Mouse (Mus musculus) gastrocnemius, adult 2 months (tissue): Measurements from ENCODE around the gene Astn1. TPM values are rescaled to one million over a fixed set of nuclear protein-coding genes. Genes with fewer than 3 reads are reported as not detected.

Experiments
- DNase-seq: peaks from one replicate; pipeline ENCODE4 v3.0.0; 2022
- H3K27ac ChIP-seq: fragments of 200-600 bp; 2 replicates; pipeline ENCODE4 v1.8.1; 2022; ENCODE audit warnings: mild to moderate bottlenecking
- H3K4me3 ChIP-seq: fragments of 200-600 bp; 2 replicates; pipeline ENCODE4 v1.8.1; 2022; ENCODE audit warnings: mild to moderate bottlenecking, moderate library complexity
- CTCF ChIP-seq: fragments of 200-600 bp; IDR thresholded peaks from 2 replicates; pipeline ENCODE4 v1.8.1; 2022; ENCODE audit warnings: antibody characterized with exemption, mild to moderate bottlenecking, moderate library complexity
- intact Hi-C: fragments of 180-260 bp; cut with DNase I; formaldehyde crosslinking; loops from one replicate; pipeline ENCODE4 v1.15.1; 2025
- total RNA-seq, 2 experiments: library from RNA; stranded (reverse); gene quantifications; 2 replicates each; pipeline ENCODE4 v1.2.3; 2021

Astn1 gene
- total RNA-seq, 2 experiments from 2014 or later, result 0.25 to 0.33 TPM

DNA sequence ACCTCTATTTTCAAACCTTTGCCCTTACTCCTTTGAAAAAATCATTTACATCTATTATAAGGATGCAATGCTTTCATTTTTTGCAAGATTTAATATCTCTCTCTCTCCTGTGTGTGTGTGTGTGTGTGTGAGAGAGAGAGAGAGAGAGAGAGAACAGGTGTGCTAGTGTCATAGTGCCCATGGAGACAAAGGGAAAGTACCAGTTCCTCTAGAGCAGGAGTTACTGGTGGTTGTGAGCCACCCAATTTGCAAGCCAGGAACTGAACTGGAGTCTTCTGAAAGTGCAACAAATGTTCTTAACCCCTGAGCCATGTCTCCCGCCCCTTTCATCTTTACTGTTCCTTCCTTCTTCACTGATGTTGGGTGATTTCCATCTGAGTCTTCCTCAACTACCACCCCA is 253.1 kb downstream of the Astn1 start:
- TF ChIP-seq CTCF, result no peak
- H3K4me3 ChIP-seq, result no peak overlapping the region
- no peak for DNase-seq
- intact Hi-C loops, result no loop called here
- H3K27ac ChIP-seq, result no peak overlapping the region

GRCm38 (mm10) chr1:158617943-158618342 is 255.9 kb downstream of the Astn1 start:
- Histone ChIP-seq H3K4me3 (no peak overlapping the region), H3K27ac (no peak overlapping the region)
- intact Hi-C loops, result no loop called here
- TF ChIP-seq CTCF, result no peak
- DNase-seq, result no peak

GRCm38 (mm10) chr1:158632935-158633334 is 270.9 kb downstream of the Astn1 start:
- intact Hi-C loops, result no loop called here
- Histone ChIP-seq H3K27ac (no peak overlapping the region), H3K4me3 (no peak overlapping the region)
- no peak for DNase-seq
- TF ChIP-seq CTCF, result no peak

- Histone ChIP-seq H3K4me3 (no peak overlapping the region), H3K27ac (no peak overlapping the region)
- DNase-seq, result no peak
- TF ChIP-seq CTCF, result no peak
- intact Hi-C loops, result no loop called here
Observed at GRCm38 (mm10) chr1:158633441-158633840, 271.4 kb downstream of the Astn1 start.

DNA sequence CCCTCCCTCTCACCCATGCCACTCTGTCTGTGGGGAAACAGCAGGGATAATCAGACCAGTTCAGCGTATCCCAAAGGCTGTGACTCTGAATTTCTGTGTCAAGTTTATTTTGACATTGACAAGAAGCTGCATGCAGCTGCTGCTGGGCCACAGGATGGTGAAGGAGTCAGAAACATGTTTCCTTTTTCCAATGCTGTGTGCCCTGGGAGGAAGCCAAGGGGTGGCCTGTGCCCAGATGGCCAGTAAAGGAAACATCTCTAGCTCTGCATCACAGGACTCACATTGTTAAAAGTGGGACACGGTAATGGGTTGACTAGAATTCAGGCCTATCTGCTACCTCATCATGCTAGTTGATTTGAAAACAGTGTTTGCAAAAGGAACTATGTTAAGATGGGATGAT is 279.2 kb downstream of the Astn1 start:
- H3K4me3 ChIP-seq, result no peak overlapping the region
- DNase-seq, result no peak
- TF ChIP-seq CTCF, result no peak
- no peak overlapping the region for H3K27ac ChIP-seq
- intact Hi-C loops, result no loop called here

DNA sequence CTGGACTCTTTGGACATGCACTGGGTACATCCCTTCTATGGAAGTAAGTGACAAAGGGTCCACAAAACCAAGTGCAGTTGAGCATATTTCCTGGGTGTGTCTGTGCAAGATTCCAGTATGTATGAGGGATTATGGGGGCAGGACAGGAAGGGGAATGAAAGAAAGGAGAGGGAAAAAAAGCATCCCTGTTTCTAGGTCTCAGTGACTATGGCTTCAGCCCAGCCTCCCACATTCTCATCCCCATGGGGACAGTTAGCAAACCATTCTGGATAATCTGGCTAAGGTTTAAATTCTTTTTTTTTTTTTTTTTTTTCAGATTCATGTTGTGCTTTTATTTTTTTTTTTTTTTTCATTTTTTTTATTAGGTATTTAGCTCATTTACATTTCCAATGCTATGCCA is 280.2 kb downstream of the Astn1 start:
- intact Hi-C loops, result no loop called here
- TF ChIP-seq CTCF, result no peak
- no peak overlapping the region for H3K27ac ChIP-seq
- DNase-seq, result no peak
- no peak overlapping the region for H3K4me3 ChIP-seq

DNA sequence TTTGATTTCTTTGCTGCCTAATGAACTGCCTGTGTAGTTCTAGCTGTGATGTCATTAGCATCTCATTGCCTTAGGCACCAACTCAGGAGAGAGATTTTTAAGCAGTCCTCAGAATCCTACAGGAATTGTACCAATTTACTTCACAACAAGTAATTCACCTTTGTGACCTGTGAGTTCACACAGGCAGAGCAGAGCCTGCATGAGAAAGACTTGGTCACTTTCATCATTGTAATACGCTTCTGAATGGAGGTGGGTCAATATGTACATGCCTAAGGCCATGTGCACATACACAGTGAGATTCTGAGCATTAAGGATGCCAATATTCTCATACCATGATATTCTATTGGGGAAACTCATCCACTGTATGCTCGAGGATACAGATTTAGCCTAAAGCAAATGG is 290.7 kb downstream of the Astn1 start:
- no peak overlapping the region for H3K4me3 ChIP-seq
- intact Hi-C loops, result loop anchor here (5.0 to 10.0 kb wide), 2 partner anchors 908 to 1100 kb away; no protein-coding TSS in a partner anchor
- H3K27ac ChIP-seq, result no peak overlapping the region
- no peak for DNase-seq
- no peak for TF ChIP-seq CTCF

DNA sequence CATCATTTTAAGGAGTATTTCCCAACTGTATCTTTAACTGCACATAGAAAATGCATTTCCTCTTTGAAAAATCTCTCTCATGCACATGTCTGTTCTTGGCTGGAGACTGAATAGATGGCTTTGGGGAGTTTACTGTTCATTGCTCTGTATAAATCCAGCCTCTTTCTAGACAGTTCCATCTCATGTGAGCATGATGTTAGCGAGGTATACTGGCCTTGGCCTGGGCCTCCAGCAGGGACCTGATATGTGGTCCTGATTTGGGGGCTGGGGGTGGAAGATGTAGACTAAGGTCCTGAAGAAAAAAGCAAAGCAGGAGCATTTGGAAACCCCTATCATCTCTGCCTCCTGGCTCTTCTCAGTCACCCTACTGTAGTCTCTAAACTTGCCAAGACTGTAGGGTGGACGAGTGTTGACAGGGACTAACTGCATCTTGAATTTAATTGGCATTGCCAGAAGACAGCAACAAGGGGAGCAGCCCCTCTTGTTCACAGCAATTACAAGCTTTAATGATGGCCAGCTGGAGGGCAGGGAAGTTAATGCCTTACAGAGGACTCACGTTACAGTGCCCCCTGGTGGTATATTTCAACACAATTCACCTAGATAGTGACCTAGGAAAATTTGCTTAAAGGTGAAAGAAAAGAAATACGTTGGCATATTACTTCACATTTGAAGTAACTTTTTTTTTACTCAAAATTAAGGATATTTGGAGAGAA is 291.9 kb downstream of the Astn1 start:
- H3K27ac ChIP-seq, result no peak overlapping the region
- no peak for DNase-seq
- intact Hi-C loops, result loop anchor here (5.0 to 10.0 kb wide), 2 partner anchors 909 to 1102 kb away; no protein-coding TSS in a partner anchor
- H3K4me3 ChIP-seq, result no peak overlapping the region
- peak; percentile 60 for TF ChIP-seq CTCF

- TF ChIP-seq CTCF, result peak; percentile 42
- intact Hi-C loops, result loop anchor here (5.0 to 10.0 kb wide), 2 partner anchors 910 to 1102 kb away; no protein-coding TSS in a partner anchor
- no peak overlapping the region for H3K4me3 ChIP-seq
Observed at GRCm38 (mm10) chr1:158654571-158655205, 292.6 kb downstream of the Astn1 start.

DNA sequence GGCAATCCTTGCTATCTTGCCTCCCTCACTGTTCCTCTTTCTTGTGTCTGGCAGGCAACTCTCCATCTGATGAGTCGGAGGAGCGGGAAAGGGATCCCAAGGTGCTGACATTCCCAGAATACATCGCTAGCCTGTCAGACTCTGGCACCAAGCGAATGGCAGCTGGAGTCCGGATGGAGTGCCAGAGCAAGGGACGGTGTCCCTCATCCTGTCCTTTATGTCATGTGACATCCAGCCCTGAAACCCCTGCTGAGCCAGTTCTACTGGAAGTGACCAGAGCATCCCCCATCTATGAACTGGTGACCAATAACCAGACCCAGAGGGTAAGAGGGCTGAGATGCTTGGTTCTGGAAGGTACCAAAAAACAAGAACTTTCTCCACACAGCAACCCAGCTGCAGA is 294.9 kb downstream of the Astn1 start:
- DNase-seq, result no peak
- intact Hi-C loops, result loop anchor here (10.0 kb wide), 1 partner anchor 912 kb away; no protein-coding TSS in a partner anchor
- Histone ChIP-seq H3K27ac (no peak overlapping the region), H3K4me3 (no peak overlapping the region)
- TF ChIP-seq CTCF, result no peak

More at GRCm38 (mm10) chr1:158654571-158655205, 292.6 kb downstream of the Astn1 start:
- DNase-seq, result no peak
- no peak overlapping the region for H3K27ac ChIP-seq

GRCm38 (mm10) chr1:158666001-158666400 is 303.9 kb downstream of the Astn1 start:
- Histone ChIP-seq H3K27ac (no peak overlapping the region), H3K4me3 (no peak overlapping the region)
- no peak for TF ChIP-seq CTCF
- intact Hi-C loops, result no loop called here
- no peak for DNase-seq

- no peak overlapping the region for H3K4me3 ChIP-seq
- TF ChIP-seq CTCF, result peak; percentile 86
- intact Hi-C loops, result loop anchor here (1.0 to 2.0 kb wide), 2 partner anchors 281 to 465 kb away; no protein-coding TSS in a partner anchor
- H3K27ac ChIP-seq, result no peak overlapping the region
- peak; percentile 63 for DNase-seq
Observed at GRCm38 (mm10) chr1:158669971-158670592, 308.0 kb downstream of the Astn1 start.

GRCm38 (mm10) chr1:158687726-158688125 is 325.7 kb downstream of the Astn1 start:
- TF ChIP-seq CTCF, result no peak
- no peak for DNase-seq
- H3K4me3 ChIP-seq, result no peak overlapping the region
- intact Hi-C loops, result no loop called here
- no peak overlapping the region for H3K27ac ChIP-seq
